Mouse (Mus musculus) neural tube, embryonic 14.5 days (tissue): ENCODE data around the gene Syt15. TPM values are rescaled to one million over a fixed set of nuclear protein-coding genes. Genes with fewer than 3 reads are reported as not detected.

Source experiments
- ATAC-seq: fragments of 200-750 bp; cut with Nextera tagmentation; 2 replicates; pipeline ENCODE4 v1.8.0; 2017; ENCODE audit warnings: low read depth, mild to moderate bottlenecking, moderate TSS enrichment, moderate library complexity
- H3K27ac ChIP-seq: fragments of 300-500 bp; sonication (generic); 2 replicates; pipeline ENCODE4 v1.5.1; 2014; ENCODE audit warnings: low read depth, mild to moderate bottlenecking, control low read depth, low read length, moderate library complexity, mixed read lengths
- H3K27me3 ChIP-seq: fragments of 300-500 bp; sonication (generic); 2 replicates; pipeline ENCODE4 v1.6.1; 2014; ENCODE audit warnings: low read length; ENCODE audit not compliant: control insufficient read depth, insufficient read depth
- H3K36me3 ChIP-seq: fragments of 300-500 bp; sonication (generic); 2 replicates; pipeline ENCODE4 v1.6.1; 2014; ENCODE audit warnings: low read length, mixed read lengths; ENCODE audit not compliant: control insufficient read depth, insufficient read depth
- H3K4me1 ChIP-seq: fragments of 300-500 bp; sonication (generic); 2 replicates; pipeline ENCODE4 v1.6.1; 2014; ENCODE audit warnings: low read length; ENCODE audit not compliant: control insufficient read depth, insufficient read depth
- H3K4me2 ChIP-seq: fragments of 300-500 bp; sonication (generic); 2 replicates; pipeline ENCODE4 v1.6.1; 2014; ENCODE audit warnings: mild to moderate bottlenecking, low read depth, low read length, control low read depth
- H3K4me3 ChIP-seq: fragments of 300-500 bp; sonication (generic); 2 replicates; pipeline ENCODE4 v1.5.1; 2014; ENCODE audit warnings: low read depth, low read length, control low read depth, mixed read lengths
- H3K9ac ChIP-seq: fragments of 300-500 bp; sonication (generic); replicated peaks from 2 replicates; pipeline ENCODE4 v1.6.1; 2014; ENCODE audit warnings: low read depth, mild to moderate bottlenecking, control low read depth, low read length, mixed read lengths
- H3K9me3 ChIP-seq: fragments of 300-500 bp; sonication (generic); 2 replicates; pipeline ENCODE4 v1.6.1; 2016; ENCODE audit warnings: low read length; ENCODE audit not compliant: control insufficient read depth
- WGBS: fragments of 180-500 bp; shearing (Covaris S2); extraction: QIAGEN DNeasy Blood & Tissue Kit; methylation state at CpG from one replicate; pipeline ENCODE4 v1.1.7; 2014; 5-methylcytosine and 5-hydroxymethylcytosine counted together
- polyA plus RNA-seq: library from polyadenylated mRNA; unstranded; fragments of >200 nt; fragmentation: Nextera tagmentation; extraction: Ambion mirVana; gene quantifications from 2 replicates; pipeline ENCODE4 v1.2.1, GENCODE M21; 2014

The Syt15 gene
- polyA plus RNA-seq, 1 experiment from 2014 or later, result 0.46 TPM

- Histone ChIP-seq H3K4me3 (peak overlapping the region; percentile 69), H3K36me3 (no peaks in the 10 kb centered on the region), H3K27me3 (no peaks in the 10 kb centered on the region), H3K9me3 (no peaks in the 10 kb centered on the region), H3K4me1 (0 out of 2 replicates have a peak, but pooled peaks cover 3% of the 10 kb centered on the region), H3K4me2 (peak overlapping the region; percentile 75), H3K27ac (peak overlapping the region; percentile 55; the same call in 1 of the 2 replicates), H3K9ac (peak overlapping the region; percentile 68)
- ATAC-seq, result peak; percentile 89
- 2% methylated on average over 19 of the region's 19 CpGs for WGBS
Measured at GRCm38 (mm10) chr14:34200738-34201230, 18.6 kb upstream of the Syt15 start.

DNA sequence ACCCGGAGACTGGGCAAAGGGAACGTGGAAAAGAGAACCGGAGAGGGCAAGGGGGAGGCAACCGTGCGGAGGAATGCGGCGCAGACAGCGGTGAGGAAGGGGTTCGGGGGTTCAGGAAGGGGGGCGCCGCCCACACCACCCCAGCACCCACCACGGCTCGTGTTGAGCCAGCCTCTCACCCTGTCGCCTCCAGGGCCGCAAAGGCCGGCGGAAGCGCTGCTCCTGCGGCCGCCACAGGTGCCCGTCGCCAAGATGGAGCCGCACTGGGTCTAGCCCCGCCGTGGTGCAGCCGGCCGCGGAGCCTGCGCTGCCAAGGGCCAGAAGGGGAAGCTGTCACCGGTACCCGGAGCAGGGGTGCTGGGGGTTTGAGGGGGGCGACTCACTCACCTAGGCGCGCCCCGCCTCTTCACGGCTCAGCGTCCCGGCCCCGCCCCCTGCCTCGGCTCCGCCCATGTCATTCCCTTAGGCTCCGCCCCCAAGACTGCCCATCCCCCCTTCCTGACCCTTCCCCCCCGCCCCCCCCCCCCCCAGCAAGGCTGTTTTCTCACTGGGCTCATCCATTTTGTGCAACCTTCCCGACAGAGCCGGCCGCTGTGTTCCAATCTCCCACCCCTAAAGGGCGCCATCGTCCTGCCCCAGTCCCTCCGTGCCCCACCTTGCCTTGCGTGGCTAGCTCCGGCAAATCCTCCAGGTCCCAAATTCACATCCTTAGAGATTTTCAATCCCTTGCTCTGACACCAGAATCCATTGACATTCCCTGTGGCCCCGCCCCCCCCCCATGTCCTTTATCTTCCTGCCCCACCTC lies 18.0 kb upstream of the Syt15 start, which contains the start of gene Gprin2:
Gene Gprin2 (minus strand): TSS at position 423 of the 805 bp plus-strand sequence.
- H3K36me3 ChIP-seq, result no peaks in the 10 kb centered on the region
- peak within 1 kb of the TSS; percentile 55; the same call in 1 of the 2 replicates for H3K27ac ChIP-seq
- H3K27me3 ChIP-seq, result no peaks in the 10 kb centered on the region
- 0 out of 2 replicates have a peak, but pooled peaks cover 3% of the 10 kb centered on the region for H3K4me1 ChIP-seq
- H3K9ac ChIP-seq, result peak within 1 kb of the TSS; percentile 68
- peak within 1 kb of the TSS; percentile 69 for H3K4me3 ChIP-seq
- peak within 1 kb of the TSS; percentile 75 for H3K4me2 ChIP-seq
- no peaks in the 10 kb centered on the region for H3K9me3 ChIP-seq
- peak; percentile 76 for ATAC-seq
- under 1% methylated on average over 41 of the region's 52 CpGs for WGBS

DNA sequence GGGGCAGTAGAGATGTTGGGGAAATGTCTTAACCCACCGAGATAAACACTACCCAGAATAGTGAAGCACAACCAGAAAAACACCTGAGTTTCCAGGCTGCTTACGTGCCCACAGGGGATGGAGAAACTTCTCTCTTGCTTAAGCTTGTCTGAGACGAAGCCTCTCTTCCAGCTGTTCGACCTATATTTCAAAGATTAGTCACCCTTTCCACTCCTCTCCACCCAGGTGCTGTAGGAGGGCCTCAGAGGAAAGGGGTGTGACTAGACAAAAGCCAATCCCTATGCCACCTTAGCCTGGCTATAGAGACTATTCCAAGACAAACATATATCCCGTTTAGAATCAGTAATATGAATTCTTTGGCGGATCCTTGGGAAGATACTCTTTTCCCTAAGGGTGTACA lies 11.4 kb upstream of the Syt15 start:
- H3K27ac ChIP-seq, result no peak overlapping the region
- WGBS, result 84% methylated on average over 6 of the region's 6 CpGs
- no peak overlapping the region for H3K4me3 ChIP-seq
- H3K4me2 ChIP-seq, result no peak overlapping the region
- no peak overlapping the region for H3K9ac ChIP-seq
- no peaks in the 10 kb centered on the region for H3K27me3 ChIP-seq
- H3K9me3 ChIP-seq, result no peaks in the 10 kb centered on the region
- no peaks in the 10 kb centered on the region for H3K36me3 ChIP-seq
- no peaks in the 10 kb centered on the region for H3K4me1 ChIP-seq
- no peak for ATAC-seq

- no peak overlapping the region for H3K4me2 ChIP-seq
- H3K36me3 ChIP-seq, result no peaks in the 10 kb centered on the region
- no peak overlapping the region for H3K4me3 ChIP-seq
- H3K4me1 ChIP-seq, result no peaks in the 10 kb centered on the region
- 47% methylated on average over 2 of the region's 2 CpGs for WGBS
- no peak for ATAC-seq
- no peak overlapping the region for H3K27ac ChIP-seq
- no peaks in the 10 kb centered on the region for H3K27me3 ChIP-seq
- H3K9ac ChIP-seq, result no peak overlapping the region
- no peaks in the 10 kb centered on the region for H3K9me3 ChIP-seq
Measured at GRCm38 (mm10) chr14:34208651-34209050, 10.7 kb upstream of the Syt15 start.

- no peak for ATAC-seq
- H3K9ac ChIP-seq, result no peak overlapping the region
- 48% methylated on average over 4 of the region's 4 CpGs for WGBS
- no peaks in the 10 kb centered on the region for H3K27me3 ChIP-seq
- H3K4me1 ChIP-seq, result no peaks in the 10 kb centered on the region
- no peaks in the 10 kb centered on the region for H3K9me3 ChIP-seq
- H3K36me3 ChIP-seq, result no peaks in the 10 kb centered on the region
- H3K27ac ChIP-seq, result no peak overlapping the region
- H3K4me3 ChIP-seq, result no peak overlapping the region
- H3K4me2 ChIP-seq, result no peak overlapping the region
Measured at GRCm38 (mm10) chr14:34209080-34209479, 10.3 kb upstream of the Syt15 start.

GRCm38 (mm10) chr14:34209942-34210341 lies 9.5 kb upstream of the Syt15 start:
- Histone ChIP-seq H3K4me1 (no peaks in the 10 kb centered on the region), H3K9me3 (no peaks in the 10 kb centered on the region), H3K4me3 (no peak overlapping the region), H3K27ac (no peak overlapping the region), H3K36me3 (no peaks in the 10 kb centered on the region), H3K4me2 (no peak overlapping the region), H3K27me3 (no peaks in the 10 kb centered on the region), H3K9ac (no peak overlapping the region)
- WGBS, result 90% methylated on average over 4 of the region's 4 CpGs
- ATAC-seq, result no peak

- Histone ChIP-seq H3K4me3 (no peak overlapping the region), H3K9ac (no peak overlapping the region), H3K27me3 (0 out of 2 replicates have a peak, but pooled peaks cover under 1% of the 10 kb centered on the region), H3K27ac (no peak overlapping the region), H3K4me2 (no peak overlapping the region), H3K9me3 (no peaks in the 10 kb centered on the region), H3K4me1 (no peaks in the 10 kb centered on the region), H3K36me3 (no peaks in the 10 kb centered on the region)
- WGBS, result 72% methylated on average over 6 of the region's 6 CpGs
- ATAC-seq, result no peak
Measured at GRCm38 (mm10) chr14:34215451-34216127, 3.8 kb upstream of the Syt15 start.

- Histone ChIP-seq H3K36me3 (no peaks in the 10 kb centered on the region), H3K9ac (0 out of 2 replicates have a peak overlapping the region, but pooled peaks have one; percentile 21), H3K4me2 (peak overlapping the region; percentile 37), H3K27ac (no peak overlapping the region), H3K27me3 (0 out of 2 replicates have a peak, but pooled peaks cover 4% of the 10 kb centered on the region), H3K4me3 (no peak overlapping the region), H3K9me3 (no peaks in the 10 kb centered on the region), H3K4me1 (no peaks in the 10 kb centered on the region)
- WGBS, result 5% methylated on average over 29 of the region's 29 CpGs
- ATAC-seq, result 0 out of 2 replicates have a peak, but pooled peaks have one; percentile 31
Measured at GRCm38 (mm10) chr14:34219786-34220198, 397 bp downstream of the Syt15 start.
